Mouse (Mus musculus) heart, postnatal 0 days (tissue): ENCODE data around the gene Cep131.

Experiments used
- CTCF ChIP-seq: IDR thresholded peaks from 2 replicates; pipeline ENCODE4 v1.5.1; 2016; ENCODE audit warnings: antibody characterized with exemption, control low read depth, low read depth
- EP300 ChIP-seq: IDR thresholded peaks from 2 replicates; pipeline ENCODE4 v1.6.1; 2016; ENCODE audit warnings: antibody characterized with exemption, low read depth

- TF ChIP-seq CTCF (no peak), EP300 (no peak)
Measured at GRCm38 (mm10) chr11:120122126-120122525, 35.5 kb upstream of the Cep131 start.
